Comparison of ENCODE assay signal across 9 mouse cellular contexts in genomic region chr6:70956285-70956912, GRCm38 (mm10). TPM values are rescaled to one million over a fixed set of nuclear protein-coding genes. Genes with fewer than 3 reads are reported as not detected.
DNase-seq lines count a peak whose midpoint lies in the region; ATAC-seq and TF ChIP-seq lines count a peak whose summit lies in the region.
"Had no signal": no experiment of that assay in that cellular context is flagged by ENCODE, and none has a peak within 500 bp of the region (broad histone marks: within the 10 kb centered on the region; RNA-seq: fewer than 3 reads in every experiment).

TSS of gene Foxi3 (plus strand) at chr6:70956531.

- no peaks in the 10 kb centered on the region for H3K36me3 ChIP-seq in embryonic facial prominence, embryonic 14.5 days (ENCODE audit: control insufficient read depth, insufficient read depth, low read length)
- no peaks in the 10 kb centered on the region for H3K36me3 ChIP-seq in liver, embryonic 12.5 days
- no peaks in the 10 kb centered on the region for H3K36me3 ChIP-seq in midbrain, postnatal 0 days (ENCODE audit: insufficient read depth, low read length)

- ATAC-seq in cerebellum, adult (ENCODE audit: insufficient number of reproducible peaks, low FRiP score, low TSS enrichment): no peak
- ATAC-seq in embryonic facial prominence, embryonic 14.5 days (ENCODE audit: low read depth): peak; percentile 81
- ATAC-seq in liver, embryonic 12.5 days: no peak
- peak; percentile 54 for ATAC-seq in midbrain, postnatal 0 days (ENCODE audit: low FRiP score)

- peak within 1 kb of the TSS; percentile 85 for H3K4me2 ChIP-seq in embryonic facial prominence, embryonic 14.5 days (ENCODE audit: low read depth, low read length)
- peak within 1 kb of the TSS; percentile 60 for H3K4me2 ChIP-seq in liver, embryonic 12.5 days
- H3K4me2 ChIP-seq in midbrain, postnatal 0 days (ENCODE audit: low read depth, low read length, poor library complexity, severe bottlenecking): peak within 1 kb of the TSS; percentile 91

- no peak for TF ChIP-seq CTCF in midbrain, postnatal 0 days (IDR thresholded peaks at IDR 0.05)

- WGBS in embryonic facial prominence, embryonic 14.5 days: 0% methylated on average over 10 of the region's 67 CpGs
- WGBS in liver, embryonic 12.5 days (ENCODE audit: insufficient replicate concordance): 1% methylated on average over 58 of the region's 67 CpGs
- WGBS in midbrain, postnatal 0 days: 0% methylated on average over 61 of the region's 67 CpGs

- H3K9me3 ChIP-seq in embryonic facial prominence, embryonic 14.5 days (ENCODE audit: control insufficient read depth, low read length): no peaks in the 10 kb centered on the region
- no peaks in the 10 kb centered on the region for H3K9me3 ChIP-seq in liver, embryonic 12.5 days (replicated peaks)
- no peaks in the 10 kb centered on the region for H3K9me3 ChIP-seq in midbrain, postnatal 0 days (ENCODE audit: low read length)

- peak within 1 kb of the TSS; percentile 48 for H3K4me3 ChIP-seq in embryonic facial prominence, embryonic 14.5 days (ENCODE audit: low read depth, low read length)
- H3K4me3 ChIP-seq in liver, embryonic 12.5 days: peak within 1 kb of the TSS; percentile 41
- peak within 1 kb of the TSS; percentile 44 for H3K4me3 ChIP-seq in midbrain, postnatal 0 days (ENCODE audit: low read depth, low read length)

- peak within 1 kb of the TSS; percentile 46 for H3K9ac ChIP-seq in embryonic facial prominence, embryonic 14.5 days (ENCODE audit: low read depth, low read length)
- H3K9ac ChIP-seq in liver, embryonic 12.5 days: no peak within 1 kb of the TSS
- H3K9ac ChIP-seq in midbrain, postnatal 0 days (replicated peaks; ENCODE audit: low read length, poor library complexity, severe bottlenecking): no peak within 1 kb of the TSS

- DNase-seq in cerebellum, adult 11-12 months: peak; percentile 4
- peak; percentile 91 for DNase-seq in ES-CJ7 (ENCODE audit: low read depth, low spot score)
- peak; percentile 73 for DNase-seq in embryonic facial prominence, embryonic 14.5 days (ENCODE audit: low spot score)
- DNase-seq in induced T-regulatory cell, adult 2 months (ENCODE audit: low read depth): peak; percentile 46
- no peak for DNase-seq in midbrain, postnatal 0 days (ENCODE audit: low spot score)
- DNase-seq in frontal cortex, postnatal 10 days (ENCODE audit: low spot score in 2 of 2): no peak

- H3K27ac ChIP-seq in embryonic facial prominence, embryonic 14.5 days (replicated peaks; ENCODE audit: low read depth, low read length): no peak within 1 kb of the TSS
- H3K27ac ChIP-seq in liver, embryonic 12.5 days: no peak within 1 kb of the TSS
- H3K27ac ChIP-seq in midbrain, postnatal 0 days (ENCODE audit: low read depth, low read length): no peak within 1 kb of the TSS

- H3K27me3 ChIP-seq in embryonic facial prominence, embryonic 14.5 days (replicated peaks; ENCODE audit: control insufficient read depth, insufficient read depth, low read length): peaks cover 82% of the 10 kb centered on the region
- peaks cover 94% of the 10 kb centered on the region for H3K27me3 ChIP-seq in liver, embryonic 12.5 days (replicated peaks)
- peaks cover 54% of the 10 kb centered on the region for H3K27me3 ChIP-seq in midbrain, postnatal 0 days (ENCODE audit: insufficient read depth, low read length)

- no peaks in the 10 kb centered on the region for H3K4me1 ChIP-seq in embryonic facial prominence, embryonic 14.5 days (ENCODE audit: control insufficient read depth, insufficient read depth, low read length)
- H3K4me1 ChIP-seq in liver, embryonic 12.5 days: peaks cover 9% of the 10 kb centered on the region
- peaks cover 7% of the 10 kb centered on the region for H3K4me1 ChIP-seq in midbrain, postnatal 0 days (ENCODE audit: insufficient read depth, low read length)

RNA-seq across cellular contexts. Expression of gene Foxi3, which starts in this region (rescaled TPM):
- polyA plus RNA-seq in embryonic facial prominence, embryonic 14.5 days (2014; fragmentation: Nextera tagmentation; extraction: Ambion mirVana): 0.51 and 1.0 TPM in 2 replicates
- polyA plus RNA-seq in liver, embryonic 12.5 days (2016; fragmentation: Nextera tagmentation; extraction: Ambion mirVana): not detected in 2 replicates
- not detected in 2 replicates for total RNA-seq in midbrain, postnatal 0 days (2014; rRNA removed)
- polyA plus RNA-seq in midbrain, postnatal 0 days (2015; fragmentation: Nextera tagmentation; extraction: Ambion mirVana): not detected in 2 replicates
- polyA plus RNA-seq: C2C12 had no signal

Comparison
In these comparisons a context has a peak if more than half of its experiments do, and no peak if none do; other contexts are left out.
1. Peak in ATAC-seq, H3K4me3 ChIP-seq and H3K4me2 ChIP-seq in midbrain, postnatal 0 days; RNA of the gene not detected or under 1 TPM.
2. DNase-seq: peak in cerebellum, adult 11-12 months (single experiment), ES-CJ7 (single experiment), embryonic facial prominence, embryonic 14.5 days (single experiment) and induced T-regulatory cell, adult 2 months (single experiment); none in midbrain, postnatal 0 days (single experiment) and frontal cortex, postnatal 10 days (0 of 2).
3. Peak in every context shown above with its lines, with median percentiles within 50 percentile points of each other: H3K4me2 ChIP-seq and H3K4me3 ChIP-seq.